Mouse (Mus musculus) hindbrain, postnatal 0 days (tissue): ENCODE measurements around the gene Nectin4. TPM values are rescaled to one million over a fixed set of nuclear protein-coding genes. Genes with fewer than 3 reads are reported as not detected.
A peak's percentile ranks its signal among the peaks of the same experiment; 100 is the strongest.
"Not testable (repeated sequence)": the region's sequence is repeated elsewhere in the genome, so short reads cannot be mapped to it uniquely, and the experiment has no call there.

Experiments used
- ATAC-seq: fragments of 200-750 bp; cut with Nextera tagmentation; 2 replicates; pipeline ENCODE4 v1.8.0; 2017; ENCODE audit warnings: mild to moderate bottlenecking, moderate TSS enrichment, moderate library complexity
- DNase-seq: peaks from one replicate; pipeline ENCODE4 v3.0.0-alpha.2; 2015; ENCODE audit warnings: low spot score
- H3K27ac ChIP-seq: fragments of 300-500 bp; sonication (generic); 2 replicates; pipeline ENCODE4 v1.5.1; 2014; ENCODE audit warnings: mild to moderate bottlenecking
- H3K27me3 ChIP-seq: fragments of 300-500 bp; sonication (generic); 2 replicates; pipeline ENCODE4 v1.6.1; 2014; ENCODE audit warnings: low read length, mixed read lengths; ENCODE audit not compliant: insufficient read depth
- H3K36me3 ChIP-seq: fragments of 300-500 bp; sonication (generic); 2 replicates; pipeline ENCODE4 v1.6.1; 2014; ENCODE audit warnings: low read length, mixed read lengths; ENCODE audit not compliant: insufficient read depth
- H3K4me1 ChIP-seq: fragments of 300-500 bp; sonication (generic); 2 replicates; pipeline ENCODE4 v1.6.1; 2014; ENCODE audit warnings: antibody characterized with exemption, low read length, mixed read lengths; ENCODE audit not compliant: insufficient read depth
- H3K4me2 ChIP-seq: fragments of 300-500 bp; sonication (generic); 2 replicates; pipeline ENCODE4 v1.6.1; 2014; ENCODE audit warnings: low read depth, mild to moderate bottlenecking, low read length, moderate library complexity, mixed read lengths
- H3K4me3 ChIP-seq: fragments of 300-500 bp; sonication (generic); 2 replicates; pipeline ENCODE4 v1.5.1; 2014; ENCODE audit warnings: low read length
- H3K9ac ChIP-seq: fragments of 300-500 bp; sonication (generic); replicated peaks from 2 replicates; pipeline ENCODE4 v1.6.1; 2014; ENCODE audit warnings: mild to moderate bottlenecking, low read length, moderate library complexity, mixed read lengths
- H3K9me3 ChIP-seq: fragments of 300-500 bp; sonication (generic); 2 replicates; pipeline ENCODE4 v1.6.1; 2016; ENCODE audit warnings: low read length, mixed read lengths
- CTCF ChIP-seq: IDR thresholded peaks from 2 replicates; pipeline ENCODE4 v1.5.1; 2016; ENCODE audit warnings: antibody characterized with exemption, control low read depth, low read depth
- WGBS: fragments of 180-500 bp; shearing (Covaris S2); extraction: QIAGEN DNeasy Blood & Tissue Kit; methylation state at CpG from one replicate; pipeline ENCODE4 v1.1.7; 2014; 5-methylcytosine and 5-hydroxymethylcytosine counted together
- polyA plus RNA-seq: library from polyadenylated mRNA; unstranded; fragments of >200 nt; fragmentation: Nextera tagmentation; extraction: Ambion mirVana; gene quantifications from 2 replicates; pipeline ENCODE4 v1.2.1, GENCODE M21; 2015
- total RNA-seq: library from RNA; depleted of rRNA; stranded (reverse); fragments of >200 nt; gene quantifications from 2 replicates; pipeline ENCODE4 v1.2.3, GENCODE M21; 2014; rRNA removed

Gene Nectin4
- total RNA-seq: 2.8 and 5.0 TPM in 2 replicates
- 3.8 and 4.9 TPM in 2 replicates for polyA plus RNA-seq

DNA sequence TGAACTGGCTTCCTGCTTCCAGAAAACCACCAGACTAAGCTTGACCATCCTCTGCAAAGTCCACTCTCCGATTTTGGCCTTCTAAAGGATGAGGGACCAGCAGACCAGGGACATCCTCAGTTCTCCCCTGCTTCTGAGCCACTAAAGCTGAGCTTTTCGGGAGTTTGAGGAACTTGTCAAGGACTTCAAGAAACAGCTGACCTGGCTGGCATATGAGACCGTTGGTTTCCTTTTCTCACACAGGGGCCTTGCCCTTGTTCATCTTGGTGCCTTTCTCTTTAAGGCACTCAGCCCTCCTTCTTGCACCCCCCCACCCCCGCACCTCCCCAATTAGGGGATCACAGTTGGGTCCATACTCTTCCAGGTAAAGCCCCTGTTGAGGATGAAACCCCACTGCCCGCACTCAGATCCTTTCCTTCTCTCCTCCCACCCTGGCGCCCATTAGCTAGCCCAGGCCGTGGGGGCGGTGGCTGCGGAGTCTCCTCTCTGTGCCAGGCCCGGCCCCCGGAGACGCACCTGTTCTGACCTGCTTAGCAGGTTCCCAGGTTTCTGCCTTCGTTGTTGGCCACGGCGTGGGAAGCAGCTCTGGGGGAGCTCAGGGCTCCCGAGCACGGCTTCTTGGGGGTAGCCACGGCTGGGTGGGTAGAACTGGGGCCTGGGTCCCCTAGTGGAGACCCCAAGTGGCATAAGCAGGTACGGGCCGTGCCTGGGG, at the start of gene Nectin4:
Gene Nectin4, plus strand, starts transcription at position 255 of the 712 bp plus-strand sequence.
- Histone ChIP-seq H3K36me3 (no peaks in the 10 kb centered on the region), H3K27ac (no peak within 1 kb of the TSS), H3K4me3 (no peak within 1 kb of the TSS), H3K9ac (no peak within 1 kb of the TSS), H3K27me3 (no peaks in the 10 kb centered on the region), H3K4me1 (no peaks in the 10 kb centered on the region), H3K4me2 (no peak within 1 kb of the TSS), H3K9me3 (no peaks in the 10 kb centered on the region)
- TF ChIP-seq CTCF: no peak
- 46% methylated on average over 19 of the region's 20 CpGs for WGBS
- DNase-seq (no peak), ATAC-seq (no peak)

GRCm38 (mm10) chr1:171320151-171320550, 49.7 kb upstream of the Nectin4 start:
- DNase-seq (no peak), ATAC-seq (no peak)
- TF ChIP-seq CTCF: no peak
- no peak overlapping the region for H3K27ac ChIP-seq
- no peaks in the 10 kb centered on the region for H3K4me1 ChIP-seq
- no peak overlapping the region for H3K4me3 ChIP-seq
- no peak overlapping the region for H3K9ac ChIP-seq
- no peaks in the 10 kb centered on the region for H3K27me3 ChIP-seq
- peak overlapping the region; percentile 13; the same call in 1 of the 2 replicates for H3K4me2 ChIP-seq
- WGBS: 15% methylated on average over 5 of the region's 5 CpGs
- H3K36me3 ChIP-seq: no peaks in the 10 kb centered on the region
- H3K9me3 ChIP-seq: no peaks in the 10 kb centered on the region

- Histone ChIP-seq H3K9me3 (no peaks in the 10 kb centered on the region), H3K27ac (no peak overlapping the region), H3K4me1 (no peaks in the 10 kb centered on the region), H3K4me3 (no peak overlapping the region), H3K9ac (no peak overlapping the region), H3K36me3 (no peaks in the 10 kb centered on the region), H3K27me3 (no peaks in the 10 kb centered on the region), H3K4me2 (no peak overlapping the region)
- peak; percentile 72 for TF ChIP-seq CTCF
- DNase-seq: peak; percentile 59
- ATAC-seq: no peak
These were observed 48.5 kb upstream of the Nectin4 start for GRCm38 (mm10) chr1:171321415-171321814.

DNA sequence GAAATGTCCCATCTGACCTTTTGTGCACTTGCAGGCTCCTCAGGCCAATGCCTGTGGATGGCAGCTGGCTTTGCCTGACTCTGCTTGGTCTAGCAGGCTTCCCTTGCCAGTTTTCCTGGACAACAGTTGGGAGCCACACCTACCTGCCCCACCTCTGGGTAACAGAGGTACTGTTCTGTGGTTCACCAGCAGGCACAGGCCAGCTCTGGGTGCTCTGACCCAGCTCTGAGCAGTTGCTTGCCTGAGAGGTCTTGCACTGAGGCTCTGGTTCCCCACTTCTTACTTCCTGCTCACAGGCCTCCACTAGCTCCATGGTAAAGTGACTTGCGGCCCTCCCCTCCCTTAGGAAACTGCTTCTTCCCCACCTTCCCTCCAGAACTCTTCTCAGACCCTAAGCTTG, 47.9 kb upstream of the Nectin4 start:
- Histone ChIP-seq H3K9ac (no peak overlapping the region), H3K4me2 (no peak overlapping the region), H3K36me3 (no peaks in the 10 kb centered on the region), H3K4me3 (no peak overlapping the region), H3K27me3 (no peaks in the 10 kb centered on the region), H3K9me3 (no peaks in the 10 kb centered on the region), H3K27ac (no peak overlapping the region), H3K4me1 (no peaks in the 10 kb centered on the region)
- ATAC-seq (no peak; the same call in 1 of the 2 replicates), DNase-seq (no peak)
- TF ChIP-seq CTCF: no peak
- 83% methylated on average over 1 of the region's 1 CpGs for WGBS

DNA sequence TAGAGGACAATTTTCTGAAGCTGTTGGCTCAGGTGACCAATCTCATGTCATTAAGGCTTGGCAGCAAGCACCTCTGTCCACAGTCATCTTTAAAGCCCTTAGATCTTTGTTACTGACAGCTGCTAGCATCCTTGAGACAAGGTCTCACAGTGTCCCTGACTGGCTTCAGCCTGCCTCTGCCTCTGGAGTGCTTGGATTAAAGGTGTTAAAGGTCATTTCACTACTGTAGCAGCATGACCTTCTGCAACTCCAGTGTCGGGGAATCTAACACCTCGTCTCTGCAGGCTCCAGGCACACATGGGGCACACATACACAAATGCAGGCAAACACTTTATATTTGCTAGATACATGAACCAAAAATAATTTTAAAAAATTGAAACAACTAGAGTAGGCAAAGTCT, 44.3 kb upstream of the Nectin4 start:
- Histone ChIP-seq H3K27ac (no peak overlapping the region), H3K9ac (no peak overlapping the region), H3K4me1 (peaks cover 10% of the 10 kb centered on the region; the same call in 1 of the 2 replicates), H3K4me2 (no peak overlapping the region), H3K27me3 (no peaks in the 10 kb centered on the region), H3K4me3 (no peak overlapping the region), H3K36me3 (no peaks in the 10 kb centered on the region), H3K9me3 (no peaks in the 10 kb centered on the region)
- TF ChIP-seq CTCF: no peak
- DNase-seq (no peak), ATAC-seq (no peak)
- WGBS: 85% methylated on average over 2 of the region's 2 CpGs

DNA sequence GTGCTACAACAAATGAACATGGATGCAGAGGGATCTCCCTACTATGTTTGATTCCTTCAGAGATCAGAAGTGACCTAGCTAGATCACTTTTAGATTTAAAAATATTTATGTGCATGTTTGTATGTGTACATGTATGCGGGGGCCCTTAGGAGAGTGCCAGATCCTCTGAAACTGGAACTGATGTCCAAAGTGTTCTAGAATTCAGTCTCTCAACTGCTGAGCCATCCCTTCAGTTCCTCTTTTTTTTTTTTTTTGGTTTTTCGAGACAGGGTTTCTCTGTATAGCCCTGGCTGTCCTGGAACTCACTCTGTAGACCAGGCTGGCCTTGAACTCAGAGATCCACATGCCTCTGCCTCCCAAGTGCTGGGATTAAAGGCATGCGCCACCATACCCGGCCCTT, 43.3 kb upstream of the Nectin4 start:
- H3K27ac ChIP-seq, H3K9ac ChIP-seq, H3K4me3 ChIP-seq, DNase-seq, H3K4me2 ChIP-seq, ATAC-seq, H3K36me3 ChIP-seq, H3K27me3 ChIP-seq, H3K9me3 ChIP-seq: not testable (repeated sequence)
- H3K4me1 ChIP-seq: peaks cover 14% of the 10 kb centered on the region; the same call in 1 of the 2 replicates
- WGBS: 92% methylated on average over 4 of the region's 4 CpGs

DNA sequence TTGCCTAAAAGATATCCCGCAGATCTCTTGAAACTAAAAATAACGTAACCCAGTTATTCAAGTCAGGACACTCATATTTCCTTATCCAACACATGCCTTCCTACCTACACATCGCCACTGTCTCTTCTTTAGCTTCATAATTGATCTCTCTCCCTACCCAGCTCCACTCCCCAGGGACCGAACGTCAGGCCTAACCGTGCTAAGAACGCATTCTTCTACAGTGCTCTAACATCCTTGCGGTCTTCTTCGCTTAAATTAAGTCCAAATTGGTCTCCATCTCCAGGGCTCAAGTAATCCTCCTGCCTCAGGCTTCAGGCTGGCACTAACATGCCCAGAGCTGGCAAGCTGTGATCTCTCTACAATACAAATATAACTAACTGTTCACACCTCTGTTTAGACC, 41.7 kb upstream of the Nectin4 start:
- H3K4me2 ChIP-seq: peak overlapping the region; percentile 77
- peak overlapping the region; percentile 93 for H3K9ac ChIP-seq
- H3K4me3 ChIP-seq: peak overlapping the region; percentile 89
- 27% methylated on average over 9 of the region's 9 CpGs for WGBS
- H3K9me3 ChIP-seq: no peaks in the 10 kb centered on the region
- peak overlapping the region; percentile 99 for H3K27ac ChIP-seq
- DNase-seq (peak; percentile 57), ATAC-seq (no peak)
- H3K27me3 ChIP-seq: no peaks in the 10 kb centered on the region
- no peak for TF ChIP-seq CTCF
- H3K36me3 ChIP-seq: no peaks in the 10 kb centered on the region
- H3K4me1 ChIP-seq: peaks cover 14% of the 10 kb centered on the region; the same call in 1 of the 2 replicates
